In the genomic region with DNA sequence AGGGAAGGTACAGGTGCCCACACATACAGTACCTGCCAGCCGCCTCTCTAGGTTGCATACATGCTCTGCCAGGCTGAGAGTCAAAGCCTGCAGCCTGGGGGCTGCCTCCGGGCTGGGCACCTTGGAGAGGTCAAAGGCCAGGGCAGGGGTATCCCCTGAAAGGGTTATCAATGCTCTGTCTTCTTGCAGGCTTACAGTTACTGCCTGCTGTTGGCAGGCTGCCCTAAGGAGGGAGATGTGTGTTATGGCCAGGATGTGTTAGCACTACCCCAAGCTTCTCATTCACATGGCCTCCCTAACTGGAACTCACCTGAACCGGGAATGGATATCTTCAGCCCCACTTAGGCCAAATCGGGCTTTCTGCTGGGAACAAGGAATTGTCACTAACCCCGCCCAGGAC, we compare ENCODE assay signal across 8 mouse cellular contexts. TPM values are rescaled to one million over a fixed set of nuclear protein-coding genes. Genes with fewer than 3 reads are reported as not detected.
DNase-seq lines count a peak whose midpoint lies in the region; ATAC-seq and TF ChIP-seq lines count a peak whose summit lies in the region.

No protein-coding gene starts in this region.

- no peak for DNase-seq in cerebellum, adult 2 months
- no peak for DNase-seq in cerebellum, adult 11 months
- DNase-seq in spleen, postnatal 10 days (ENCODE audit: low spot score in 2 of 2), result peak; percentile 28 to 36
- no peak for DNase-seq in spleen, postnatal 14 days (ENCODE audit: low spot score in 2 of 2)
- peak; percentile 32 for DNase-seq in heart, postnatal 4 days
- DNase-seq in limb, embryonic 14.5 days (ENCODE audit: low spot score), result no peak
- peak; percentile 43 for DNase-seq in right cerebral cortex, postnatal 4 days
- no peak for DNase-seq in layer of hippocampus, postnatal 25 days (ENCODE audit: extremely low spot score in 1 of 2, low spot score in 1 of 2)

- peak overlapping the region; percentile 80 for H3K27ac ChIP-seq in cerebellum, adult 2 months (ENCODE audit: insufficient read depth, low read length)
- peak overlapping the region; percentile 79; the same call in 1 of the 2 replicates for H3K27ac ChIP-seq in limb, embryonic 14.5 days (replicated peaks; ENCODE audit: low read depth, low read length)

- H3K36me3 ChIP-seq in limb, embryonic 14.5 days (ENCODE audit: control insufficient read depth, insufficient read depth, low read length), result 0 out of 2 replicates have a peak, but pooled peaks cover 7% of the 10 kb centered on the region

- TF ChIP-seq POLR2A in cerebellum, adult 2 months (IDR thresholded peaks at IDR 0.05; ENCODE audit: borderline replicate concordance, insufficient read depth, low read length), result no peak
- TF ChIP-seq POLR2A in limb, embryonic 14.5 days (IDR thresholded peaks at IDR 0.05; ENCODE audit: borderline replicate concordance, extremely low read depth, insufficient read depth, insufficient read length), result no peak

- peak overlapping the region; percentile 86 for H3K4me2 ChIP-seq in limb, embryonic 14.5 days (replicated peaks; ENCODE audit: low read depth, low read length, severe bottlenecking)

- no peaks in the 10 kb centered on the region for H3K9me3 ChIP-seq in limb, embryonic 14.5 days (ENCODE audit: control insufficient read depth, low read length)

- no peak for TF ChIP-seq CTCF in cerebellum, adult 2 months (IDR thresholded peaks at IDR 0.05; ENCODE audit: borderline replicate concordance, insufficient read depth, low read depth, low read length)

- peak overlapping the region; percentile 62 for H3K4me3 ChIP-seq in cerebellum, adult 2 months (replicated peaks; ENCODE audit: insufficient read depth, low read depth, low read length)
- H3K4me3 ChIP-seq in limb, embryonic 14.5 days (replicated peaks; ENCODE audit: low read length), result peak overlapping the region; percentile 75

- no peaks in the 10 kb centered on the region for H3K27me3 ChIP-seq in cerebellum, adult 2 months (ENCODE audit: control insufficient read depth, insufficient read depth, low read length)
- no peaks in the 10 kb centered on the region for H3K27me3 ChIP-seq in limb, embryonic 14.5 days (ENCODE audit: control insufficient read depth, insufficient read depth, low read length)

- peak overlapping the region; percentile 73 for H3K9ac ChIP-seq in limb, embryonic 14.5 days (ENCODE audit: low read depth, low read length, severe bottlenecking)

- H3K4me1 ChIP-seq in cerebellum, adult 2 months (ENCODE audit: control insufficient read depth, insufficient read depth, low read length), result peaks cover 68% of the 10 kb centered on the region
- peaks cover 14% of the 10 kb centered on the region for H3K4me1 ChIP-seq in limb, embryonic 14.5 days (ENCODE audit: control insufficient read depth, insufficient read depth, low read length)

- 4% methylated on average over 5 of the region's 5 CpGs for WGBS in cerebellum, adult 2 months
- 43% methylated on average over 5 of the region's 5 CpGs for WGBS in limb, embryonic 14.5 days

- ATAC-seq in limb, embryonic 14.5 days (ENCODE audit: low FRiP score, low read depth), result no peak

RNA-seq across cellular contexts. Expression of a gene that starts 0.8 kb away (rescaled TPM):
- 196 and 230 TPM in 2 replicates for polyA plus RNA-seq in cerebellum, adult 2 months (2012; rRNA removed)
- 10 to 100 TPM; 30.5 to 32.8 TPM for total RNA-seq in heart, postnatal 4 days (2021)
- 65.6 and 71.0 TPM in 2 replicates for polyA plus RNA-seq in limb, embryonic 14.5 days (2012; rRNA removed)
- polyA plus RNA-seq in limb, embryonic 14.5 days (2014; fragmentation: Nextera tagmentation; extraction: Ambion mirVana), result 34.0 and 44.9 TPM in 2 replicates
- total RNA-seq in layer of hippocampus, postnatal 25 days (2021), result 10 to 100 TPM; 56.6 to 58.9 TPM

RNA-seq across cellular contexts. Expression of a gene that starts 3.5 kb away (rescaled TPM):
- polyA plus RNA-seq in cerebellum, adult 2 months (2012; rRNA removed), result 0.84 and 2.8 TPM in 2 replicates
- 1 to 10 TPM; 2.8 to 4.1 TPM for total RNA-seq in heart, postnatal 4 days (2021)
- 7.7 and 10.9 TPM in 2 replicates for polyA plus RNA-seq in limb, embryonic 14.5 days (2012; rRNA removed)
- polyA plus RNA-seq in limb, embryonic 14.5 days (2014; fragmentation: Nextera tagmentation; extraction: Ambion mirVana), result 13.4 and 22.5 TPM in 2 replicates
- total RNA-seq in layer of hippocampus, postnatal 25 days (2021), result under 1 TPM; 0.47 to 0.73 TPM

RNA-seq across cellular contexts. Expression of a gene that starts 9.7 kb away (rescaled TPM):
- 2,130 and 2,485 TPM in 2 replicates for polyA plus RNA-seq in cerebellum, adult 2 months (2012; rRNA removed)
- total RNA-seq in heart, postnatal 4 days (2021), result 100 to 1,000 TPM; 117 to 137 TPM
- polyA plus RNA-seq in limb, embryonic 14.5 days (2012; rRNA removed), result 0.87 and 2.4 TPM in 2 replicates
- 4.0 and 4.1 TPM in 2 replicates for polyA plus RNA-seq in limb, embryonic 14.5 days (2014; fragmentation: Nextera tagmentation; extraction: Ambion mirVana)
- total RNA-seq in layer of hippocampus, postnatal 25 days (2021), result 100 to 1,000 TPM; 329 to 404 TPM

RNA-seq across cellular contexts. Expression of a gene that starts 31.6 kb away (rescaled TPM):
- polyA plus RNA-seq in cerebellum, adult 2 months (2012; rRNA removed), result 285 and 294 TPM in 2 replicates
- total RNA-seq in heart, postnatal 4 days (2021), result 10 to 100 TPM; 19.4 to 20.7 TPM
- 15.3 and 17.4 TPM in 2 replicates for polyA plus RNA-seq in limb, embryonic 14.5 days (2012; rRNA removed)
- 5.9 and 7.4 TPM in 2 replicates for polyA plus RNA-seq in limb, embryonic 14.5 days (2014; fragmentation: Nextera tagmentation; extraction: Ambion mirVana)
- total RNA-seq in layer of hippocampus, postnatal 25 days (2021), result 100 to 1,000 TPM; 160 to 172 TPM

RNA-seq across cellular contexts. Expression of a gene that starts 33.6 kb away (rescaled TPM):
- not detected in 2 replicates for polyA plus RNA-seq in cerebellum, adult 2 months (2012; rRNA removed)
- not detected for total RNA-seq in heart, postnatal 4 days (2021)
- polyA plus RNA-seq in limb, embryonic 14.5 days (2012; rRNA removed), result not detected in 2 replicates
- polyA plus RNA-seq in limb, embryonic 14.5 days (2014; fragmentation: Nextera tagmentation; extraction: Ambion mirVana), result not detected in 2 replicates
- total RNA-seq in layer of hippocampus, postnatal 25 days (2021), result not detected

Comparison
In these comparisons a context has a peak if more than half of its experiments do, and no peak if none do; other contexts are left out.
1. DNase-seq: peak in spleen, postnatal 10 days (2 of 2), heart, postnatal 4 days (single experiment) and right cerebral cortex, postnatal 4 days (single experiment); none in cerebellum, adult 2 months (0 of 2), cerebellum, adult 11 months (single experiment), spleen, postnatal 14 days (0 of 2), limb, embryonic 14.5 days (single experiment) and layer of hippocampus, postnatal 25 days (0 of 2).